8 mouse cellular contexts compared by ENCODE assay signal in genomic region chr7:129591371-129592131, GRCm38 (mm10). TPM values are rescaled to one million over a fixed set of nuclear protein-coding genes. Genes with fewer than 3 reads are reported as not detected.
A peak's percentile ranks its signal among the peaks of the same experiment; 100 is the strongest.
DNase-seq lines count a peak whose midpoint lies in the region; ATAC-seq and TF ChIP-seq lines count a peak whose summit lies in the region.

Gene Wdr11 (plus strand): TSS chr7:129591863.

- peak within 1 kb of the TSS; percentile 96 for H3ac ChIP-seq in C2C12 (ENCODE audit: control insufficient read depth, insufficient read length, low read depth)
- H3ac ChIP-seq in myocyte (ENCODE audit: control insufficient read depth, insufficient read length), result peak within 1 kb of the TSS; percentile 93

- ATAC-seq in heart, embryonic 11.5 days (replicated peaks; ENCODE audit: insufficient number of reproducible peaks, low FRiP score, low TSS enrichment), result peak; percentile 81
- peak; percentile 95 for ATAC-seq in kidney, embryonic 16.5 days (ENCODE audit: low FRiP score, low TSS enrichment)

- peak; percentile 95 for DNase-seq in brain, embryonic 14.5 days (ENCODE audit: low read depth)
- DNase-seq in liver, adult 2 months (ENCODE audit: extremely low read depth, low read depth, low spot score), result peak; percentile 88
- DNase-seq in splenic B cell, adult 2 months (ENCODE audit: low read depth, low spot score), result peak; percentile 67

- WGBS in heart, embryonic 11.5 days (ENCODE audit: insufficient replicate concordance), result 4% methylated on average over 37 of the region's 37 CpGs
- WGBS in kidney, embryonic 16.5 days, result 3% methylated on average over 37 of the region's 37 CpGs
- 5% methylated on average over 37 of the region's 37 CpGs for WGBS in liver, adult 2 months

- no peak for TF ChIP-seq CTCF in C2C12 (IDR thresholded peaks at IDR 0.05; ENCODE audit: control insufficient read depth, insufficient read depth, insufficient read length)
- no peak for TF ChIP-seq CTCF in brain, embryonic 14.5 days (IDR thresholded peaks at IDR 0.05; ENCODE audit: borderline replicate concordance, extremely low read depth, insufficient read depth, insufficient read length)
- no peak for TF ChIP-seq CTCF in liver, adult 2 months (IDR thresholded peaks at IDR 0.05; ENCODE audit: low read depth, low read length)

- peak; percentile 38; the same call in 1 of the 2 replicates for TF ChIP-seq POLR2A in brain, embryonic 14.5 days (IDR thresholded peaks at IDR 0.05; ENCODE audit: borderline replicate concordance, extremely low read depth, insufficient read depth, insufficient read length, poor library complexity, severe bottlenecking)
- TF ChIP-seq POLR2A in liver, adult 2 months (IDR thresholded peaks at IDR 0.05; ENCODE audit: extremely low read depth, insufficient read depth, low read length), result peak; percentile 69; the same call in 1 of the 2 replicates
- peak; percentile 93 for TF ChIP-seq POLR2A in myocyte (IDR thresholded peaks at IDR 0.05; ENCODE audit: insufficient read length, low read depth)

- peaks cover 4% of the 10 kb centered on the region for H3K79me3 ChIP-seq in C2C12 (ENCODE audit: low read depth)

- peaks cover 9% of the 10 kb centered on the region for H3K36me3 ChIP-seq in C2C12 (ENCODE audit: control insufficient read depth, insufficient read depth)
- H3K36me3 ChIP-seq in erythroblast, embryonic 14.5 days (ENCODE audit: control insufficient read depth), result peaks cover 4% of the 10 kb centered on the region
- no peaks in the 10 kb centered on the region for H3K36me3 ChIP-seq in heart, embryonic 11.5 days (ENCODE audit: control insufficient read depth, insufficient read depth, low read length)
- peaks cover 5% of the 10 kb centered on the region; the same call in 1 of the 2 replicates for H3K36me3 ChIP-seq in kidney, embryonic 16.5 days (ENCODE audit: insufficient read depth, low read length)
- H3K36me3 ChIP-seq in liver, adult 2 months (ENCODE audit: control insufficient read depth, insufficient read depth, low read length), result no peaks in the 10 kb centered on the region
- peaks cover 5% of the 10 kb centered on the region for H3K36me3 ChIP-seq in myocyte (ENCODE audit: control insufficient read depth, insufficient read depth)
- no peaks in the 10 kb centered on the region for H3K36me3 ChIP-seq in splenic B cell, adult 2 months (ENCODE audit: control insufficient read depth, insufficient read depth, low read length, poor library complexity, severe bottlenecking)

- peak within 1 kb of the TSS; percentile 96 for H3K27ac ChIP-seq in heart, embryonic 11.5 days (ENCODE audit: low read depth, low read length)
- peak within 1 kb of the TSS; percentile 99 for H3K27ac ChIP-seq in kidney, embryonic 16.5 days (ENCODE audit: low read length)
- peak within 1 kb of the TSS; percentile 80 for H3K27ac ChIP-seq in liver, adult 2 months (replicated peaks; ENCODE audit: insufficient read depth, low read depth, low read length)

- H3K4me3 ChIP-seq in C2C12 (ENCODE audit: insufficient read depth, poor library complexity, severe bottlenecking) (peak within 1 kb of the TSS; percentile 60), myocyte (peak within 1 kb of the TSS; percentile 70)
- H3K4me3 ChIP-seq in erythroblast, embryonic 14.5 days (replicated peaks), result peak within 1 kb of the TSS; percentile 71
- H3K4me3 ChIP-seq in heart, embryonic 11.5 days (ENCODE audit: low read depth, low read length), result peak within 1 kb of the TSS; percentile 84
- peak within 1 kb of the TSS; percentile 91 for H3K4me3 ChIP-seq in kidney, embryonic 16.5 days (ENCODE audit: low read length)
- peak within 1 kb of the TSS; percentile 85 for H3K4me3 ChIP-seq in liver, adult 2 months (ENCODE audit: insufficient read depth, low read depth, low read length)

- H3K79me2 ChIP-seq in C2C12 (ENCODE audit: control insufficient read depth, insufficient read depth) (peaks cover 19% of the 10 kb centered on the region), myocyte (ENCODE audit: control insufficient read depth, insufficient read depth) (peaks cover 12% of the 10 kb centered on the region)
- no peaks in the 10 kb centered on the region for H3K79me2 ChIP-seq in liver, adult 2 months (ENCODE audit: control insufficient read depth, insufficient read depth, low read length)

- H3K4me2 ChIP-seq in heart, embryonic 11.5 days, result peak within 1 kb of the TSS; percentile 75
- H3K4me2 ChIP-seq in kidney, embryonic 16.5 days (replicated peaks; ENCODE audit: low read depth, low read length), result peak within 1 kb of the TSS; percentile 68
- peak within 1 kb of the TSS; percentile 94 for H3K4me2 ChIP-seq in myocyte (ENCODE audit: low read depth)

- H3K4me1 ChIP-seq in erythroblast, embryonic 14.5 days (ENCODE audit: control insufficient read depth), result peaks cover 18% of the 10 kb centered on the region
- H3K4me1 ChIP-seq in heart, embryonic 11.5 days (ENCODE audit: control insufficient read depth, insufficient read depth, low read length), result no peaks in the 10 kb centered on the region
- peaks cover 9% of the 10 kb centered on the region for H3K4me1 ChIP-seq in kidney, embryonic 16.5 days (ENCODE audit: insufficient read depth, low read length)
- peaks cover 2% of the 10 kb centered on the region; the same call in 1 of the 2 replicates for H3K4me1 ChIP-seq in liver, adult 2 months (ENCODE audit: control insufficient read depth, insufficient read depth, low read length)

- no peaks in the 10 kb centered on the region for H3K9me3 ChIP-seq in erythroblast, embryonic 14.5 days (ENCODE audit: control insufficient read depth, low read length)
- H3K9me3 ChIP-seq in heart, embryonic 11.5 days (replicated peaks; ENCODE audit: control insufficient read depth, low read length), result no peaks in the 10 kb centered on the region
- H3K9me3 ChIP-seq in kidney, embryonic 16.5 days (ENCODE audit: low read length), result no peaks in the 10 kb centered on the region

- H3K27me3 ChIP-seq in C2C12 (ENCODE audit: control insufficient read depth, insufficient read depth, insufficient read length), result no peaks in the 10 kb centered on the region
- H3K27me3 ChIP-seq in erythroblast, embryonic 14.5 days (ENCODE audit: control insufficient read depth), result no peaks in the 10 kb centered on the region
- H3K27me3 ChIP-seq in heart, embryonic 11.5 days (ENCODE audit: control insufficient read depth, insufficient read depth, low read length), result no peaks in the 10 kb centered on the region
- H3K27me3 ChIP-seq in kidney, embryonic 16.5 days (ENCODE audit: insufficient read depth, low read length), result no peaks in the 10 kb centered on the region; the same call in 1 of the 2 replicates
- no peaks in the 10 kb centered on the region for H3K27me3 ChIP-seq in liver, adult 2 months (ENCODE audit: control insufficient read depth, insufficient read depth, low read length)
- peaks cover 9% of the 10 kb centered on the region for H3K27me3 ChIP-seq in myocyte (ENCODE audit: control insufficient read depth, insufficient read depth, insufficient read length)
- H3K27me3 ChIP-seq in splenic B cell, adult 2 months (ENCODE audit: control insufficient read depth, insufficient read depth, low read length, poor library complexity, severe bottlenecking), result no peaks in the 10 kb centered on the region

- peak within 1 kb of the TSS; percentile 93 for H3K9ac ChIP-seq in heart, embryonic 11.5 days (ENCODE audit: low read depth, low read length)
- H3K9ac ChIP-seq in kidney, embryonic 16.5 days (replicated peaks; ENCODE audit: low read length), result peak within 1 kb of the TSS; percentile 97
- peak within 1 kb of the TSS; percentile 91 for H3K9ac ChIP-seq in liver, adult 2 months (ENCODE audit: low read depth, low read length)

TF ChIP-seq in C2C12, 6 proteins besides CTCF, POLR2A, EP300 and RAD21:
- TF ChIP-seq MAX (IDR thresholded peaks at IDR 0.05) (peak; percentile 26), CEBPB (IDR thresholded peaks at IDR 0.05; ENCODE audit: low read depth) (no peak), MYOD1 (IDR thresholded peaks at IDR 0.05; ENCODE audit: control insufficient read depth, insufficient read length, low read depth) (no peak), FOSL1 (IDR thresholded peaks at IDR 0.05; ENCODE audit: insufficient read depth, low read length, poor library complexity, severe bottlenecking) (no peak), USF1 (IDR thresholded peaks at IDR 0.05; ENCODE audit: low read depth) (no peak), MYOG (IDR thresholded peaks at IDR 0.05; ENCODE audit: control insufficient read depth, extremely low read depth, insufficient read length) (no peak)

TF ChIP-seq in myocyte, 11 proteins besides CTCF, POLR2A, EP300 and RAD21:
- TF ChIP-seq SRF (IDR thresholded peaks at IDR 0.05; ENCODE audit: control insufficient read depth, insufficient read length, low read depth) (peak; percentile 13), E2F4 (IDR thresholded peaks at IDR 0.05; ENCODE audit: insufficient read depth) (no peak), REST (IDR thresholded peaks at IDR 0.05; ENCODE audit: insufficient read depth, insufficient read length) (no peak), TCF3 (IDR thresholded peaks at IDR 0.05; ENCODE audit: insufficient read length, low read depth) (no peak), POLR2AphosphoS2 (IDR thresholded peaks at IDR 0.05; ENCODE audit: insufficient read length, low read depth) (peak; percentile 64), MYOG (IDR thresholded peaks at IDR 0.05; ENCODE audit: control insufficient read depth in 1 of 3, insufficient read depth in 1 of 3, insufficient read length in 2 of 3, low read depth in 2 of 3) (no peak)

RNA-seq across cellular contexts. Expression of gene Wdr11, which starts in this region (rescaled TPM):
- polyA plus RNA-seq in C2C12 (2012; fragmentation: generic; extraction: Trizol), result 13.7 TPM
- 34.2 and 38.2 TPM in 2 replicates for polyA plus RNA-seq in brain, embryonic 14.5 days (2012; rRNA removed)
- polyA plus RNA-seq in erythroblast, embryonic 14.5 days (2012), result 0.10 and 0.34 TPM in 2 replicates
- polyA plus RNA-seq in heart, embryonic 11.5 days (2014; fragmentation: Nextera tagmentation; extraction: Ambion mirVana), result 30.5 and 31.4 TPM in 2 replicates
- polyA plus RNA-seq in kidney, embryonic 16.5 days (2015; fragmentation: Nextera tagmentation; extraction: Ambion mirVana), result 53.6 and 56.4 TPM in 2 replicates
- total RNA-seq in liver, adult 2 months (2014; rRNA removed), result 27.3 and 28.4 TPM in 2 replicates
- 11.6 and 14.2 TPM in 2 replicates for polyA plus RNA-seq in liver, adult 2 months (2012; rRNA removed)
- polyA plus RNA-seq in myocyte (2012; fragmentation: generic; extraction: Trizol), result 15.5 TPM

Comparison
In these comparisons a context has a peak if more than half of its experiments do, and no peak if none do; other contexts are left out.
1. Peak in every context shown above with its lines: DNase-seq, ATAC-seq, H3K4me3 ChIP-seq and H3K27ac ChIP-seq.
2. POLR2A ChIP-seq: peak in every context shown above with its lines; median percentile 93 in myocyte; 69 in liver, adult 2 months; 38 in brain, embryonic 14.5 days.